Mouse (Mus musculus) lung, embryonic 15.5 days (tissue): Measurements from ENCODE around the gene Hs6st3. TPM values are rescaled to one million over a fixed set of nuclear protein-coding genes. Genes with fewer than 3 reads are reported as not detected.

Source experiments
- ATAC-seq: fragments of 200-750 bp; cut with Nextera tagmentation; 2 replicates; pipeline ENCODE4 v1.8.0; 2017; ENCODE audit warnings: moderate number of reproducible peaks, borderline replicate concordance; ENCODE audit not compliant: low FRiP score, low TSS enrichment; ENCODE audit errors: extremely low read depth
- H3K27ac ChIP-seq: fragments of 300-500 bp; sonication (generic); 2 replicates; pipeline ENCODE4 v1.5.1; 2015; ENCODE audit warnings: moderate library complexity, mild to moderate bottlenecking, inconsistent platforms
- H3K27me3 ChIP-seq: fragments of 300-500 bp; sonication (generic); 2 replicates; pipeline ENCODE4 v1.6.1; 2015; ENCODE audit warnings: inconsistent platforms
- H3K36me3 ChIP-seq: fragments of 300-500 bp; sonication (generic); 2 replicates; pipeline ENCODE4 v1.6.1; 2015; ENCODE audit warnings: inconsistent platforms
- H3K4me1 ChIP-seq: fragments of 300-500 bp; sonication (generic); 2 replicates; pipeline ENCODE4 v1.6.1; 2015; ENCODE audit warnings: inconsistent platforms
- H3K4me2 ChIP-seq: fragments of 300-500 bp; sonication (generic); 2 replicates; pipeline ENCODE4 v1.6.1; 2015; ENCODE audit warnings: inconsistent platforms, mild to moderate bottlenecking, moderate library complexity
- H3K4me3 ChIP-seq: fragments of 300-500 bp; sonication (generic); 2 replicates; pipeline ENCODE4 v1.5.1; 2015; ENCODE audit warnings: mild to moderate bottlenecking, inconsistent platforms
- H3K9ac ChIP-seq: fragments of 300-500 bp; sonication (generic); 2 replicates; pipeline ENCODE4 v1.6.1; 2015; ENCODE audit warnings: inconsistent platforms
- H3K9me3 ChIP-seq: fragments of 300-500 bp; sonication (generic); 2 replicates; pipeline ENCODE4 v1.6.1; 2016; ENCODE audit warnings: inconsistent platforms
- WGBS: fragments of 180-500 bp; shearing (Covaris S2); methylation state at CpG from one replicate; pipeline ENCODE4 v1.1.7; 2015; 5-methylcytosine and 5-hydroxymethylcytosine counted together
- polyA plus RNA-seq: library from polyadenylated mRNA; unstranded; fragments of >200 nt; fragmentation: Nextera tagmentation; extraction: Ambion mirVana; gene quantifications from 2 replicates; pipeline ENCODE4 v1.2.1, GENCODE M21; 2015

Hs6st3 gene
- polyA plus RNA-seq, 1 experiment from 2014 or later: 1.8 TPM

DNA sequence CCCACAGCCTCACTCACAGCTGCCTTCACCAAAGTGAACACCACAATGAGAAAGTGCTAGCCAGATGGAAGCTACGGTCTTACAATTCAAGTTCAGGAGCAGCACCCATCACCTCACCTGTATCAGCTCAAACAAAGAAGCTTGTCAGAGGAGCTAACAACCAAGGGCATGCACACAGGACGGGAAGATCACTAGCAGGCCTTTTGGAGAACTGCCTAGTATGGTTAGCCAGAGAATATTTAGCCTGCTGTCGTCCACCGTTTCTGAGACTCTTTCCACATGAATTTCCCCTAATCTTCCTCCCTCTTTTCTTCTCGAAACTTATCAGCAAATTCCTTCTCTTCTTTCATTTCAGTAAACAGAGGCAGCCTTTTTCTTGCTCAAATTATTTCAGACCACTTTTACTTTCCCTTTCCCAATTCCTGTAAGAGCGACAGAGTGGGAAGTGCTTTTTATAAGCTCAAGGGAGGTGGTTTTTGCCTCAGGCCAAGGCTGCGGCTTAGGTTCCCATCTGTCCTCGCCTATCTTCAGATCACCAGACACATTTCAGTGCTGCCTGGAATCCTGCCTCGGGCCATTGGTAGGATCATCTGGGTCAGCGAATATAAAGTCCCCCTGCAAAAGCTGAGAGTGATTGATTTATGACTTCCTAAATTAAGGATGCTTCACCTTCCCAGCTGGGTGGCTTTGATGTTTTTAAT is 757.8 kb downstream of the Hs6st3 start:
- H3K9me3 ChIP-seq: no peaks in the 10 kb centered on the region
- WGBS: 51% methylated on average over 10 of the region's 10 CpGs
- no peak overlapping the region for H3K27ac ChIP-seq
- no peaks in the 10 kb centered on the region for H3K4me1 ChIP-seq
- no peak overlapping the region for H3K9ac ChIP-seq
- ATAC-seq: no peak
- no peaks in the 10 kb centered on the region for H3K36me3 ChIP-seq
- H3K4me3 ChIP-seq: no peak overlapping the region
- no peaks in the 10 kb centered on the region for H3K27me3 ChIP-seq
- no peak overlapping the region for H3K4me2 ChIP-seq

DNA sequence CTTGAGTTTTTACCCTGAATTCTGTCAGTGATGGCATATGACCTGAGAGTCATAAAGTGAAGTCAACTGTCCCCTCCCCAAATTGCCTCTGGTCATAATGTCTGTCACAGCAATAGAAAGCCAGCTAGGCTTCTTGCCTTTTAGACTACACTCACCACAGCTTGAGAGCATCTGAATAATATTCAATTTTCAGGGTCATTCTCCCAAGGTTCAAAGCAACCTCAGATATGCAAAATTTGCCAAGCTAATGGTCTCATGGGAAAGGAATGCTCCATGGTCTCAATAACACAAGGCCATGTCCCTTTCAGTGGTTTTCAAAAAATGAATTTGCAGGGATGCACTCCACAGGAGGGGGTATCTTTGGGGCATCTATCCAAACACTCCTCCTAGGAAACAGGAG is 764.3 kb downstream of the Hs6st3 start:
- peaks cover 6% of the 10 kb centered on the region; the same call in 1 of the 2 replicates for H3K4me1 ChIP-seq
- H3K9me3 ChIP-seq: no peaks in the 10 kb centered on the region
- H3K36me3 ChIP-seq: no peaks in the 10 kb centered on the region
- no peak overlapping the region for H3K4me2 ChIP-seq
- no peak overlapping the region for H3K9ac ChIP-seq
- H3K27ac ChIP-seq: no peak overlapping the region
- no peak for ATAC-seq
- no peak overlapping the region for H3K4me3 ChIP-seq
- no peaks in the 10 kb centered on the region for H3K27me3 ChIP-seq

DNA sequence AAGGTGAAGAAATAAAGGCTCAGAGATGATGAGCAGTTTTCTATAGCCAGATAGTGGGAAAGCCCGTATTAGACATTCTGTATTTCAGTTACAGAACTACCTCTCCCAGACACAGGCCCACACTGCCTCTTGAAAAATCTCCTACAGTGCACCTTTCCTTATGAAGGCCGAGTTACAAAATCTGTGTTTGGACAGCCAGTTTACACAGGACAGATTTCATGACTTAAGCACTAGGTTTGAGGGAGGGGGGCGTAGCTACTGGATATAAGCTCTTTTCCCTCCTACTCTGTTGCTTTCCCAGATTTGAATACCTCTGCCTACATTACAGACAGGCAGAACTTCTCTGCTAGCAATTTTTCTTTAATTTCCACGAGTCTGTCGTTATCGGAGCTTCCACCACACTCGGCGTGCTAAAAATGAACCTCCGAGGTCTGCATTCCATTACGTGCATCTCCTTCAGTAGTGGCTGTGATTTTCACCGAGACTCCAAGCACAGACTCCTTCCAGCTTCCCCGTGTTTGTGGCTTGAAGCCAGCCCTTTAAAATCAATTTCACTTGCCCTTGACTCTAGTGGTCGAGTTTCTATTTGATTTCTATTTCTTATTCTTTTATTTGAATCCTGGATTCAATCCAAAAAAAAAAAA is 770.0 kb downstream of the Hs6st3 start:
- Histone ChIP-seq H3K4me2 (peak overlapping the region; percentile 49), H3K36me3 (no peaks in the 10 kb centered on the region), H3K9ac (no peak overlapping the region), H3K27me3 (no peaks in the 10 kb centered on the region), H3K27ac (peak overlapping the region; percentile 81), H3K4me1 (peaks cover 9% of the 10 kb centered on the region), H3K4me3 (peak overlapping the region; percentile 13; the same call in 1 of the 2 replicates), H3K9me3 (no peaks in the 10 kb centered on the region)
- WGBS: 25% methylated on average over 13 of the region's 13 CpGs
- peak; percentile 74; the same call in 1 of the 2 replicates for ATAC-seq

DNA sequence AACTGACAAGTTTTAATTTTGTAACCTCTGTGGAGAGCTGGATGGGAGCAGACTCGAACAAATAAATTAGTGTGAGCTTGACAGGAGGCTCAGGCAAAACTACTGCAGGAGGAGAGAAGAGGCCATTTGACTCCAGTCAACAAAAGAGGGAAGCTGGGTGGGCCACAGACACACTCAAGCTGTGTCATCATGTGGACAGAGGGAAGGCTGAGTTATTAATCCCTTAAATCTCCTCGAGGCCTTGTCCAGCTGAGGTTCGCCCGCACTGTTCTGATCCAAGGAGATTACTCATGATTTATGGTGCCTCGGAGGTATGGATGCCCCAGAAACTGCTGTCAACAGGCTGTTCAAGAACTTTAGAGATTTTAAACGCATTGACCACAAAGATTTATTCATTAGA is 776.4 kb downstream of the Hs6st3 start:
- H3K4me3 ChIP-seq: no peak overlapping the region
- H3K27ac ChIP-seq: no peak overlapping the region
- H3K36me3 ChIP-seq: no peaks in the 10 kb centered on the region
- H3K27me3 ChIP-seq: no peaks in the 10 kb centered on the region
- no peak overlapping the region for H3K9ac ChIP-seq
- no peak for ATAC-seq
- H3K4me1 ChIP-seq: no peaks in the 10 kb centered on the region
- H3K9me3 ChIP-seq: no peaks in the 10 kb centered on the region
- WGBS: 49% methylated on average over 6 of the region's 6 CpGs
- no peak overlapping the region for H3K4me2 ChIP-seq

DNA sequence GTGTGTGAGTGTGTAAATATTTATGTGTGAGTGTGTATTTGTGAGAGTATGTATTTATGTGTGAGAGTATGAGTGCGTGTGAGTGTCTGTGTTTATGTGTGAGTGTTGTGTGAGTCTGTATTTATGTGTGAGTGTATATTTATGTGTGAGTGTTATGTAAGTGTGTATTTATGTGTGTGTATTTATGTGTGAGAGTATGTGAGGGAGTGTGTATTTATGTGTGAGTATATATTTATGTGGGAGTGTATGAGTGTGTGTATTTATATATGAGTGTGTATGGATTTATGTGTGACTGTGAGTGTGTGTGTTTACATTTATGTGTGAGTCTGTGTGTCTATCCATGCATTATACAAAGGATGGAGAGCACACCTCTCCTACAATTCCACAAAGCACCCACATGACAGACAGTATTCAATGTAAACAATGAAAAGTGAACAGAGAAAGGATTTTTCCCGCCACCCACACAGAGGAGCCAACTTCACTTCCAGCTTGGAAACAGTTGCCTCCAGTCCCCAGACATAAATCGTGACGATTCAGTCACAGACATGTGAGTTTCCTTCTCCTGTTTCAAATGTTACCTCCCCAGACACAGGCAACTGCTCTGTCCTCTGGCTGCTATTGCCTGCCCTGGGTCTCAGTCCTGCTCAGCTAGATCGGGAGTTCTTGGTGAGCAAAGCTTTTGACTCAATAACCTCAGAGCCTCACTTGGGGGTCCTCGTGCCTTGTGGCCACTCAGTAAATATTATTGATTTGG is 780.3 kb downstream of the Hs6st3 start:
- no peak overlapping the region for H3K27ac ChIP-seq
- ATAC-seq: peak; percentile 59; the same call in 1 of the 2 replicates
- 45% methylated on average over 6 of the region's 6 CpGs for WGBS

DNA sequence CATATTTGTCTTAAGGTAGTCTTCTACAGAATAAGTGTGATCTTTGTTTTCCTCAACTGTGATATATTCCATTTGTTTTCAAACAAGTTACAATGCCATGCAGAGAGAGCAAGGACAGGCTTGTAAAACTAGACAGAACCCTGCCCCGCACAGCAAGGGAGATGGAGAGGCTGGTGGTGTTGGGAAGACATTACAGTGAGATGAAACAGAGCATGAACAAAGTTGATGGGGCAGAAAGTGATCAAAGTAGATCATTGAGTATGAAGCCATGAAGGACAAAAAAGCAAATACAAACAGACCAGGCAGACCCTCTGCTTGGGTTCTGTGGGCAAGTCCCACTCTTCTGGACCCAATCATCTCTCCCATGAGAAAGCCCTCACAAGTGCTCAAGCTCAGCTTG is 781.0 kb downstream of the Hs6st3 start:
- Histone ChIP-seq H3K27ac (no peak overlapping the region), H3K9ac (no peak overlapping the region), H3K4me3 (no peak overlapping the region), H3K9me3 (no peaks in the 10 kb centered on the region), H3K4me1 (no peaks in the 10 kb centered on the region), H3K36me3 (no peaks in the 10 kb centered on the region), H3K27me3 (no peaks in the 10 kb centered on the region), H3K4me2 (no peak overlapping the region)
- 83% methylated on average over 1 of the region's 1 CpGs for WGBS
- no peak for ATAC-seq

More for the DNA sequence above, 780.3 kb downstream of the Hs6st3 start:
- no peak overlapping the region for H3K9ac ChIP-seq
- H3K4me1 ChIP-seq: no peaks in the 10 kb centered on the region
- no peak overlapping the region for H3K4me2 ChIP-seq
- H3K36me3 ChIP-seq: no peaks in the 10 kb centered on the region
- H3K27me3 ChIP-seq: no peaks in the 10 kb centered on the region
- H3K4me3 ChIP-seq: no peak overlapping the region
- no peaks in the 10 kb centered on the region for H3K9me3 ChIP-seq

Other genes starting within 250 kb of the Hs6st3 start
- gene Dzip1, start 212.9 kb upstream of the Hs6st3 start, polyA plus RNA-seq: 16.7 and 18.2 TPM in 2 replicates
- gene Dnajc3, start 200.4 kb upstream of the Hs6st3 start, polyA plus RNA-seq: 58.6 and 60.4 TPM in 2 replicates
- 12.6 and 20.3 TPM in 2 replicates for gene Uggt2, start 38.9 kb upstream of the Hs6st3 start, polyA plus RNA-seq